Mouse (Mus musculus) megakaryocyte-erythroid progenitor cell, adult 5 weeks (primary cell): ENCODE results near the gene Olfr967. TPM values are rescaled to one million over a fixed set of nuclear protein-coding genes. Genes with fewer than 3 reads are reported as not detected.

Experiments
- polyA plus RNA-seq: library from polyadenylated mRNA; stranded (reverse); fragments of >175 nt; gene quantifications from 2 replicates; pipeline ENCODE4 v1.2.3, GENCODE M21; 2012

The Olfr967 gene
- not detected in 2 replicates for polyA plus RNA-seq

DNA sequence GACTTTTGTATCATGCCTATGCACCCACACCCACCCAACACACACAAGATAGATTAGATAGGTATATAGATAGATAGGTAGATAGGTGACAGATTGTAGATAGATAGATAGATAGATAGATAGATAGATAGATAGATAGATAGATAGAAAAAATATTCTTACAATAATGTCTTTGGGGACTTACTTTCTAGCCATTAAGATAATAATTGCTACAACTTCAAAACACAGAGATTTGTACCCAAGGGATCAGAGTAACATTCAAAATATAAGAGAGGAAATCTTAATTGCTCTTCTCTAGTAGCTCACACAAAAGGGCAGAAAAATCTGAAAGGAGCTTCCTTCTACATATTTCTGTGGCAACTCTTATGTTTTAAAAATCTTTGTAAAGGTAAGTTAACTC lies at the start of gene Olfr967:
Gene Olfr967 (plus strand): TSS at position 301 of the 400 bp plus-strand sequence.

DNA sequence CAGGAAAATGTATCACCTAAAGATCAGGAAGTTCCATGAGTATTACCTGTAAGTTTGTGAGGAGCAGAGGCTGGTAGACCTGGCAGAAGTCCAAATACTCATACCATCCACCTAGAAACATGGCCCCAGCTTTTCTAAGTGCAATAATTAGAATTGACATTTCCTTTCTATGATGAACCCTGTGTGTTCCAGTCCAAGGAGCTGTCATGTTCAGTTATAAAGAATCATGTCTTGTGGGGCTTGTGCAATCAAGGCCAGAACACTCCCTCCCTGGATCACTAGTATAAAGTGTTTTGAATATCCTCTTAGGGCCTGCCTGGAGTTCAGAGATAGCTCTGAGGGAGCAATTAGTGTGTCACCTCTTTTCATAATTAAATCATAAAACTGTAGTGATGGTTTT lies 39.0 kb upstream of the Olfr967 start, which contains the start of gene Olfr149:
Gene Olfr149 (minus strand): TSS at position 101 of the 400 bp plus-strand sequence.

GRCm38 (mm10) chr9:39711053-39711452 lies 35.0 kb upstream of the Olfr967 start, which contains the start of gene Olfr965:
Gene Olfr965, plus strand, starts transcription at chr9:39711353.

DNA sequence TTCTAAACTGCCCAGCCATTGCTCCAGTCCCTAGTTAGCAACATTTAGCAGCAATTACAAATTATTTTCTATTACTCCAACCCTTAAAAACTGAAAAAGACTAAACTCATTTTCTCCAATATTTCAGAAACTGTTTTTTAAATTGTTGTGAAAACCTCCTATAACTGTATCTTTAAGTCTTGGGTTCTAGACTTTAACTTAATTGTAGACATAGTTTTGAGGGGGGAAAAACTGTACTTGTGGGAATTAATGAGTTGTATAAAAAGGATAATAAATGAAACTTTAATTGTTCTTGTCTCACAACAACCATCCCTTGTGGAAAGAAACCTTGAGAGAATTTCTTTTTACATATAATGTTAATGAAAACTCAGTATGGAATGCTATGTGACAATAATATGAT lies 15.4 kb upstream of the Olfr967 start, which contains the start of gene Olfr150:
Gene Olfr150 (plus strand): TSS at position 301 of the 400 bp plus-strand sequence.

GRCm38 (mm10) chr9:39783153-39783552 lies 37.1 kb downstream of the Olfr967 start, which contains the start of gene Olfr968:
Gene Olfr968, minus strand, starts transcription at chr9:39783253.

GRCm38 (mm10) chr9:39790558-39790957 lies 44.5 kb downstream of the Olfr967 start, which contains the start of gene Olfr969:
Gene Olfr969, plus strand, starts transcription at chr9:39790945.

Other genes starting within 250 kb of the Olfr967 start
- not detected in 2 replicates for gene Olfr957, start 230.4 kb upstream of the Olfr967 start, polyA plus RNA-seq
- not detected in 2 replicates for gene Olfr958, start 192.2 kb upstream of the Olfr967 start, polyA plus RNA-seq
- not detected in 2 replicates for gene Olfr959, start 170.7 kb upstream of the Olfr967 start, polyA plus RNA-seq
- not detected in 2 replicates for gene AW551984, start 141.8 kb upstream of the Olfr967 start, polyA plus RNA-seq
- gene Olfr148, start 135.6 kb upstream of the Olfr967 start, polyA plus RNA-seq: not detected in 2 replicates
- gene Olfr960, start 124.9 kb upstream of the Olfr967 start, polyA plus RNA-seq: not detected in 2 replicates
- gene Olfr961, start 101.2 kb upstream of the Olfr967 start, polyA plus RNA-seq: not detected in 2 replicates
- not detected in 2 replicates for gene Olfr963, start 79.0 kb upstream of the Olfr967 start, polyA plus RNA-seq
- not detected in 2 replicates for gene Olfr149, start 39.1 kb upstream of the Olfr967 start, polyA plus RNA-seq
- gene Olfr965, start 34.9 kb upstream of the Olfr967 start, polyA plus RNA-seq: 0.10 TPM in 1 of 2 replicates, not detected in the other
- not detected in 2 replicates for gene Olfr150, start 15.3 kb upstream of the Olfr967 start, polyA plus RNA-seq
- gene Olfr968, start 37.0 kb downstream of the Olfr967 start, polyA plus RNA-seq: not detected in 2 replicates
- not detected in 2 replicates for gene Olfr969, start 44.7 kb downstream of the Olfr967 start, polyA plus RNA-seq
- not detected in 2 replicates for gene Olfr970, start 62.6 kb downstream of the Olfr967 start, polyA plus RNA-seq
- not detected in 2 replicates for gene Olfr971, start 90.6 kb downstream of the Olfr967 start, polyA plus RNA-seq
- not detected in 2 replicates for gene Olfr972, start 120.2 kb downstream of the Olfr967 start, polyA plus RNA-seq
- not detected in 2 replicates for gene Olfr229, start 161.1 kb downstream of the Olfr967 start, polyA plus RNA-seq
- gene Olfr974, start 191.3 kb downstream of the Olfr967 start, polyA plus RNA-seq: not detected in 2 replicates
- gene Olfr975, start 205.8 kb downstream of the Olfr967 start, polyA plus RNA-seq: not detected in 2 replicates
- gene Olfr976, start 214.9 kb downstream of the Olfr967 start, polyA plus RNA-seq: not detected in 2 replicates
- gene Olfr978, start 245.9 kb downstream of the Olfr967 start, polyA plus RNA-seq: not detected in 2 replicates